Mouse (Mus musculus): ENCODE measurements around the gene Trim80. TPM values are rescaled to one million over a fixed set of nuclear protein-coding genes. Genes with fewer than 3 reads are reported as not detected.

Trim80 gene
- not detected for total RNA-seq (2022)

DNA sequence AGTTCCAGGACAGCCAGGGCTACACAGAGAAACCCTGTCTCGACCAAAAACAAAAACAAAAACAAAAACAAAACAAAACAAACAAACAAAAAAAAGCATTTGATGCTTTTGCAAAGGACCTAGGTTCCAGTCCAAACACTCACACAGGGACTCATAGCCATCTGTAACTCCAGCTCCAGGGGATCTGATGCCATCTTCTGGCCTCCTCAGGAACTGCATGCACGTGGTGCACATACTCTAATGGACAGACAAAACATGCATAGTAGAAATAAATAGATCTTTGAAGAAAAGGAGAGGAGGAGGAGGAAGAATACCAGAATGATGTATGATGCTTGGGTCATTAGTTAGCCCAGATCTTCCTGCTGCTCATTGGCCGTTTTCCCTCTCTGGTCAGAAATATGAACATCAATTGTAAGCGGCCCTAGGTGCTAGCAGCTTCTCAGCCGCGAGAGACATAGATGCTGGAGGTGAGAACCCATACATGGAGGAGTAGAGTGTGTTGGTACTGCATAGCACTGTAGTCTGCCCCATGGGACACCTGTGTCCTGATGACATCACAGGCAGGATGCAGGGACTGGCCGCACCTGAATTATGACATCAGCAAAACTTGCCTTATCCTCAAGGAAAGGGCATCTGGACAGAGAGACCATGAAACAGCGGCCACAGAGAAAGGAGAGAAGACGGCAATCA lies at the start of gene Trim80:
TSS of gene Trim80 (plus strand) at position 640 of the 690 bp plus-strand sequence.
- no peak for DNase-seq

GRCm38 (mm10) chr11:115391358-115391757 lies 49.0 kb upstream of the Trim80 start:
- no peak for DNase-seq

GRCm38 (mm10) chr11:115393721-115394325 lies 46.5 kb upstream of the Trim80 start:
- DNase-seq: peak; percentile 48

GRCm38 (mm10) chr11:115398085-115398484 lies 42.3 kb upstream of the Trim80 start:
- DNase-seq: no peak

DNA sequence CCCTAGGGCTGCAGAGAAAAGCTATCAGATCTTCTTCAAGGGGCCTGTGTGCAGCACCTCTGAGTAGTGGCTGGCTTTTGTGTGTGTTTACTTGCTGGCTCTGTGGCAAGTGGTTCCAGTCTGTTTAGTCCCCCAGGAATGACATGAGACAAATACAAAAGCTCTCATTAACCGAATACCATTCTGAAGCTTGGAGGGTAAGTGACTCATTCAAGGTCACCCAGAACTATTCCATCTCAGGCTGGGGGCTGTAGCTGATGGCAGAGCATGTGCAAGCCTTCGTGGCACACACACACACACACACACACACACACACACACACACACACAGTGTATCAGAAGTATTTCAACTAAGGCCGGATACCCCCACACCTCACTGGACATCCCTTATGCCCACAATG lies 40.2 kb upstream of the Trim80 start:
- DNase-seq: no peak

DNA sequence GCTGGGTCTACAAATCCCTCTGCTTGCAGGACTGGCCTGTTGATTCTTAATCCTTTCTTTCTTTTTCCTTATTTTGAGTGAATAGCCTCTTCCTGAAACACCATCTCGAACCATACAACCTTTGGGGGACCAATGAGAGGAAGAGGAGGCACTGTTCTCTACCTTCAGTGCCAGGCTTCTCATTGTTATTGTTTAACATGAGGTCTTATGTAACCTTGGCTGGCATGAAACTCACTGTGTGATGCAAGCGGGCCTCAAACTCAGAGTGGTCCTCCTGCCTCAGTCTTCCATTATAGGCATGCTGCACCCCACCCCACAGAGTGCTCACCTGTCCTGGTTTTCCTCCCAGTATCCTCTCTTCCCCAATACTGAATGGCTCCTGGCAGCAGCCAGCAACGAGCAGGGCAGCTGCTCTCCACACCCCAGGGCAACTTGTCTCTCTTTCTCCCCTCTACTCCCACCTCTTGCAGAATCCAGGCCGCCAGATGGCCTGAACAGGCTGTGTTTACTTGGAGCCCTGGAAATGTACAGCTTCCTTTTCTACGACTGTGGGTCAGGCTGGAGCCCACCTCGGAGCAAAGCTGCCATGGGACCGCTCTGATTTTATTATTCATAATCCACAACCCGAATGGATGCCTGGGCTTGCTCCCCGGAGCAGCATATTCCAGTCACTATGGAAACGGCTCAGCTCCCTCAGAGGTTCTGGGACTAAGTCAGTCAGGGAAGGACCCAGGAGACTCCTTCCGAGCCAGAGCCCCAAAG lies 39.5 kb upstream of the Trim80 start:
- DNase-seq: no peak

- DNase-seq: peak; percentile 77
Measured at GRCm38 (mm10) chr11:115403338-115404124, 36.8 kb upstream of the Trim80 start, which contains the start of gene Mrpl58. Gene Mrpl58 (plus strand): TSS chr11:115403752.

GRCm38 (mm10) chr11:115405723-115406122 lies 34.6 kb upstream of the Trim80 start:
- no peak for DNase-seq

DNA sequence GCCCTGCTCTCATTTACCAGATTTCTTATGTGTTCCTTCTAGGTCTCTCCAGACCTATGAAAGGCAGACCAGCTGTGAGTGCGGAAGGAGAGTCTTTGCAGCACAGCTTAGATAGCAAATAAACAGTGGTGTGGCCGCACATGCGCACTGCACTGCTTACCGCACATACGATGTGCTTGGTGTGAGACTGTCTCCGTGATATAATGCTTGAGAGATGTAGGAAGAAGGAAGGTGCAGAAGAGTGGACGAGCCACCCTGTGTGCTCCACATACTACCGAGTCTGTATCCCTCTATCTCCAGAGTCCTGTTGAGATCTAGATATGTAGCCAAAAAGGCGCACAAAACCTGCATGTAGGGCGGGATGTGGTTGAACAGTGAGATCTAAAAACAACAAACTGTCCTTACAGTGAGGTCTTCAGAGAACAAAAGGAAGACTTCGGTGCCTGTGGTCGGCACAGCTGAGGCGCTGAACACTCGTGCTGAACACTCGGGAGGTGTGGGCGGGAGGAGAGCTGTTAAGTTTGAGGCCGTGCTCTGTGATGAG lies 33.4 kb upstream of the Trim80 start:
- no peak for DNase-seq

- DNase-seq: no peak
Measured at GRCm38 (mm10) chr11:115408266-115408920, 32.0 kb upstream of the Trim80 start.

- no peak for DNase-seq
Measured at GRCm38 (mm10) chr11:115409556-115409955, 30.8 kb upstream of the Trim80 start.

- peak; percentile 95 for DNase-seq
Measured at GRCm38 (mm10) chr11:115419531-115420237, 20.7 kb upstream of the Trim80 start, which contains the start of the genes Atp5h and Kctd2. Gene Atp5h (minus strand): TSS chr11:115419962. Gene Kctd2 (plus strand): TSS chr11:115420128.

DNA sequence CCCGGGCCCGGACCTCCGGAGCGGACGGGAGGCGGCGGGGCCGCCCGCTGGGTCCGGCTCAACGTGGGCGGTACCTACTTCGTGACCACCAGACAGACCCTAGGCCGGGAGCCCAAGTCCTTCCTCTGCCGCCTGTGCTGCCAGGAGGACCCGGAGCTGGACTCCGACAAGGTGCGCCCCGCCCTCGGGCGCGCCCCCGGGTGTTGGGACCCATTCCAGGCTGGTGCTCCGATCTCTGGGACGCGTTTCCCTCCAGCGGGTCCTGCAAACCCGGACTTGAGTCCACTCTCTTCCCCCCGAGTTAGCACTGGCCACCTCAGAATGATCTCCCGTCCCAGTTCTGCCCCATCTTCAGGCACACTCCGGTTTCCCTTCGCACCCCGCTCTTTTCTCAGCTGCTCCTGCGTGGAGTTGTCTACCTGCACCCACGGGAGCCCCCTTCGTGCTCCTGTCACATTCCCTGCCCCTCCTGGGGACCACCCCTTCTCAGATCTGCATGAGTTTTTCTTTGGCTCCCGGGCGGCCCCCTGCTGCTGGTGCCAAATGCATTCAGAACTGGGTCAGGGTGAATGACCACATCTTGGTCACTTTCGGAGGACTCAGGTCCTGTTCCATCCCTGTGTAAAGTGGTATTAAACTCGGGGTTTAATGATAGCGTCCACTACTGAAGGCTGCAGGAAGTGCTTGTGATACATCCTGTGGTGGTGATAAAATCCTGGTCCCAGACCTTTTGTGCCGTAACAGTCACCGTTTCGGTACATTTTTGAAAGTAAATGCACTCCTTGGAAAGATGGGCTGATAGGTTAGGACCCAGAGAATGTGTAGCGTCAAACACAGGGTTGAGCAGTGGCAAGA lies 19.8 kb upstream of the Trim80 start:
- DNase-seq: peak; percentile 53

GRCm38 (mm10) chr11:115421328-115421727 lies 19.0 kb upstream of the Trim80 start:
- DNase-seq: no peak

DNA sequence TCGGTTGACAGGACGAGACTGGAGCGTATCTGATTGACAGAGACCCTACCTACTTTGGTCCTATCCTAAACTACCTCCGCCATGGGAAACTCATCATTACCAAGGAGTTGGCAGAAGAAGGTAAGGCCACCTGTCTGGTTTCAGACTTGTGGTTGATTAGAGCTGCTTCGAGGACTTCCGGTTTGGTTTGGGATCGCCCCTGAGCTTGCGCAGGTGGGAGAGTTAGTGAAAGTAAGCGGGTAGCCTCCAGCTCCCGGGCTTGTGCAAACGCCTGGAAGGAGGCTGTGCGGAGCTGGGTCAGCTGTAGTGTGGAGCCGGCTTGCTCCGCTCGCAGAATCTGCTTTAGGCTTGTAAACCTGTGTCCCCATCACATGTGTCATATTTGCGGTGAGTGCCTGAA lies 18.4 kb upstream of the Trim80 start:
- DNase-seq: no peak

DNA sequence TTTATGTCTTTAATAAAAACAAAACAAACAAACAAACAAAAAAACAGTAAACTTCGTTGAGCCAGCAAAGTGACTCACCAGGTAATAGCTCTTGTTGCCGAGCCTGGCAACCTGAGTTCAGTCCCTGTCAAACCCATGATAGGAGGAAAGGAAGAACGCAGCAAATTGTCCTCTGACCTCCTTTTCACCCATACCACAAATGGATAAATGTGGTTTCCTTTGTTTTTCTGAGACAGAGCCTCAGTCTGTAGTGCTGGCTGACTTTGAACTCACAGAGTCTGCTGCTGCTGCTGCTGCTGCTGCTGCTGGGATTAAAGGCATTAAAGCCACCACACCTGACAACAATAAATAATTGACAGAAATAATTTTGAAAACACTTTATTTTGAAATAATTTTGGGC lies 17.3 kb upstream of the Trim80 start:
- no peak for DNase-seq

DNA sequence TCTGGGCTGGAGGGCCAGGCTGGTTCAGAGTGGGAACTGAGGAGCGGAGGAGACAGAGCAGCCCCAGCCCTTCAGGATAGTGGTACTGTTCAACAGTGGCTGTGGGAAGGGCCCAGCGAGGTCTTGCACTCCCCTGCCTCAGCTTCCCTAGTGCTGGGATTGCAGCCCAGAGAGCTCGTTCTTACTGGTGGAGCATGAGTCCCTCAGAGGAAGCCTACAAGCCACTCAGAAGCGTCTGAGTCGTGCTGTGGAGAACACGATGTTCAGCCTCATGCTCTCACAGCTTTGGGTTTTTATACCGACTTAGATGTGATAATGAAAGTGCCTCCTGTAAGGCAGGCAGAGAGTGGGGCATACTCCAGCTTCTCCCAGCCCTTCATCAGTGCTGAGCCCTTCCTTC lies 15.7 kb upstream of the Trim80 start:
- DNase-seq: no peak

- DNase-seq: no peak
Measured at GRCm38 (mm10) chr11:115425671-115426070, 14.7 kb upstream of the Trim80 start.

DNA sequence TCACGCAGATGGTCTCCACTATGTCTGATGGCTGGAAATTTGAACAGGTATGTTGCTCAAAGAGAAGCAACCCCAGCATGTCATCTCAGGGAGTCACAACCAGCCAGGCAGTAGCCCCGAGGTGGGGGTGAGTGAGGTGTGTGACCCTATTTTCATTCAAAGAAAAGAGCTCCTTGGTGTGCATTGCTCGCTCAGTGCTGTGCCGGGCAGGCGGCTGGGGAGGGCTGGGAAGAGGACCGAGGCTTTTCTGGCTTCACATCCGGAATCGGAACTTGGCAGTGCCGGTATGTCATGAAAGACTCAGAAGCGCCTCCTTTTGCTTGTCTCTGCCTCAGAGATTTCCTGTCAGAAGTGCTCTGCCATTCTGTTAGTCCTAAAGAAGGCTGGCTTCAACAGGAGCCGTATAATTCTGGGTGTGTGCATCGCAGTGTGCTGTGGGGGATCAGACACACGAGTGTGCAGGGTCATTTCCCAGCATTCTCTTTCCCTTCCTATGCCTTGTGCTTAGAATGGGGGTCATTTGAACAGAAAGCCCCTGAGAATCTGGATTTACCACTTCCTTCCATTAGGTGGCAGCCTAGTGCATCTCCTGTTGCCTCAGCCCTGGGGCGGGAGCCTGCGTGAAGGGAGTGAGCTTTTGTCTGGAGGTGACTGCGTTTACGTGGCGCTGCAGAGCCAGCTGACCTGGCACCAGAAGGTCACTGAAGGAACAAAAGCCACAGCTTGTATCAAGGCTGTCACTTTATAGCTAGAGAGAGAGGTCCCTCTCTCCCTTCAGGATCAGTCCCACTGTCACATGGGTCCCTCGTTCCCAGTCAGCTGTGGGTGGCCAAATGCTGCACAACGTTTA lies 12.6 kb upstream of the Trim80 start:
- DNase-seq: peak; percentile 53

Data from adrenal gland, adult 8-10 months (tissue).